Mouse (Mus musculus) limb, embryonic 14.5 days (tissue): ENCODE measurements around the gene Sdad1. TPM values are rescaled to one million over a fixed set of nuclear protein-coding genes. Genes with fewer than 3 reads are reported as not detected.

Experiments
- ATAC-seq: fragments of 200-750 bp; cut with Nextera tagmentation; 2 replicates; pipeline ENCODE4 v1.8.0; 2017; ENCODE audit warnings: low read depth, moderate number of reproducible peaks, moderate TSS enrichment; ENCODE audit not compliant: low FRiP score
- DNase-seq: peaks from one replicate; pipeline ENCODE4 v3.0.0-alpha.2; 2015; ENCODE audit warnings: low spot score
- H3K27ac ChIP-seq: fragments of 300-500 bp; sonication (generic); replicated peaks from 2 replicates; pipeline ENCODE4 v1.5.1; 2014; ENCODE audit warnings: low read depth, mild to moderate bottlenecking, low read length, moderate library complexity, mixed read lengths
- H3K27me3 ChIP-seq: fragments of 300-500 bp; sonication (generic); 2 replicates; pipeline ENCODE4 v1.6.1; 2014; ENCODE audit warnings: low read length, mixed read lengths; ENCODE audit not compliant: control insufficient read depth, insufficient read depth
- H3K36me3 ChIP-seq: fragments of 300-500 bp; sonication (generic); 2 replicates; pipeline ENCODE4 v1.6.1; 2014; ENCODE audit warnings: mild to moderate bottlenecking, low read length, moderate library complexity, mixed read lengths; ENCODE audit not compliant: control insufficient read depth, insufficient read depth
- H3K4me1 ChIP-seq: fragments of 300-500 bp; sonication (generic); 2 replicates; pipeline ENCODE4 v1.6.1; 2014; ENCODE audit warnings: antibody characterized with exemption, low read length, mixed read lengths; ENCODE audit not compliant: control insufficient read depth, insufficient read depth
- H3K4me2 ChIP-seq: fragments of 300-500 bp; sonication (generic); replicated peaks from 2 replicates; pipeline ENCODE4 v1.6.1; 2014; ENCODE audit warnings: low read depth, mild to moderate bottlenecking, low read length, moderate library complexity; ENCODE audit not compliant: severe bottlenecking
- H3K4me3 ChIP-seq: fragments of 300-500 bp; sonication (generic); replicated peaks from 2 replicates; pipeline ENCODE4 v1.5.1; 2014; ENCODE audit warnings: low read length
- H3K9ac ChIP-seq: fragments of 300-500 bp; sonication (generic); 2 replicates; pipeline ENCODE4 v1.6.1; 2014; ENCODE audit warnings: mild to moderate bottlenecking, low read depth, low read length, moderate library complexity; ENCODE audit not compliant: severe bottlenecking
- H3K9me3 ChIP-seq: fragments of 300-500 bp; sonication (generic); 2 replicates; pipeline ENCODE4 v1.6.1; 2016; ENCODE audit warnings: low read length; ENCODE audit not compliant: control insufficient read depth
- POLR2A ChIP-seq: fragments of 200-500 bp; IDR thresholded peaks from 2 replicates; pipeline ENCODE4 v1.8.0; 2012; ENCODE audit warnings: inconsistent platforms, mild to moderate bottlenecking, moderate library complexity, borderline replicate concordance; ENCODE audit not compliant: insufficient read depth, insufficient read length; ENCODE audit errors: extremely low read depth
- WGBS: fragments of 180-500 bp; shearing (Covaris S2); extraction: QIAGEN DNeasy Blood & Tissue Kit; methylation state at CpG from one replicate; pipeline ENCODE4 v1.1.7; 2014; 5-methylcytosine and 5-hydroxymethylcytosine counted together
- polyA plus RNA-seq, 2 experiments: library from polyadenylated mRNA; depleted of rRNA in 1 of 2; stranded (reverse) in 1 of 2; unstranded in 1 of 2; fragments of >200 nt; fragmentation: Nextera tagmentation in 1 of 2; extraction: Ambion mirVana in 1 of 2; gene quantifications; 2 replicates each; pipeline versions ENCODE4 v1.2.1 to v1.2.3; 2012 to 2014

Gene Sdad1
- polyA plus RNA-seq, 2 experiments, result 27.6 to 40.3 TPM

GRCm38 (mm10) chr5:92331635-92332338, 21.5 kb upstream of the Sdad1 start, which contains the start of gene Art3:
Gene Art3, plus strand, starts transcription at chr5:92331827.
- no peak within 1 kb of the TSS for H3K4me3 ChIP-seq
- 90% methylated on average over 17 of the region's 17 CpGs for whole genome bisulfite sequencing
- H3K4me1 ChIP-seq, result peaks cover 11% of the 10 kb centered on the region
- H3K27ac ChIP-seq, result peak within 1 kb of the TSS; percentile 68
- H3K9me3 ChIP-seq, result no peaks in the 10 kb centered on the region
- H3K27me3 ChIP-seq, result no peaks in the 10 kb centered on the region
- DNase-seq (no peak), ATAC-seq (no peak)
- H3K4me2 ChIP-seq, result peak within 1 kb of the TSS; percentile 15; the same call in 1 of the 2 replicates
- H3K9ac ChIP-seq, result no peak within 1 kb of the TSS
- no peak for TF ChIP-seq POLR2A
- no peaks in the 10 kb centered on the region for H3K36me3 ChIP-seq

DNA sequence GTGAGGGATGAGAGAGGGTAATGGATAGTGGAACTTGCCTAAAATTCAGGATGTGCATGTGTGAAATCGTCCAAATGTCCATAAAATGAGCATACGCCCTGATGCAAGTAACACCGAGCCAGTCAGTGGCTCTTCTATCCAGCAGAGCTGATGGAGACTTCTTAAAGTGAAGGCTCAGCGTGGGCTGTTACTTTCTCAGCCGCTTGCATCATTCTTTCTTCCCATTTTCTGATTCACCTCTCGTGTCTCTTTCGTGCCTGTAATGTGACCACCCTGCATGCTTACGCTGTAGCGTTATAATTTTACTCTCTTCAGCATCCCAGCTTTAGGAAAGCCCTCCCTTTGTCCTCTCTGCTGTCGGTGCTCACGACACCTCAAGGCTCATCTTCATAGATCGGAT, 20.8 kb upstream of the Sdad1 start:
- ATAC-seq (no peak), DNase-seq (no peak)
- Histone ChIP-seq H3K27ac (no peak overlapping the region), H3K36me3 (no peaks in the 10 kb centered on the region), H3K4me1 (peaks cover 11% of the 10 kb centered on the region), H3K4me2 (no peak overlapping the region), H3K9ac (no peak overlapping the region), H3K9me3 (no peaks in the 10 kb centered on the region), H3K27me3 (no peaks in the 10 kb centered on the region), H3K4me3 (no peak overlapping the region)
- WGBS, result 90% methylated on average over 12 of the region's 12 CpGs
- TF ChIP-seq POLR2A, result no peak

DNA sequence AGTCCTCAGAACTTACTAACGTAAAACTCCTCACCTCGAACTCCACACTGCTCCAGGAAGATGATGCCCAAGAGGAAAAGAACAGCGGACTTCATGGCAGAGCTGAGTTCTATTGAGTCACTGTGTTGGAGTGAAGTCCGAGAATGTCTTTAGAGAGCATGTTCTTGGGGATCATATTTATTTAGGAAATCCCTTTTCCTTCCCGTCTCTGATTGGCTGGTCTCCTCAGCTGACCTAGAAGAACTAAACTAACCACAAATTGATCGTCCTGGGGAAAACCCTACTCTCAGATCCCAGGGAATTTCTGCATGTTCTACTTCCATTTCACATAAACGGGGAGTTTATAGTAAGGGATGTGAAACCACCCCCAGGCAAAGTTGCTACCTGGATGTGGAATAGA, 17.6 kb upstream of the Sdad1 start, which contains the start of gene Cxcl9:
TSS of gene Cxcl9 (minus strand) at position 151 of the 400 bp plus-strand sequence.
- Histone ChIP-seq H3K27ac (no peak within 1 kb of the TSS), H3K9me3 (no peaks in the 10 kb centered on the region), H3K36me3 (no peaks in the 10 kb centered on the region), H3K9ac (no peak within 1 kb of the TSS), H3K4me2 (no peak within 1 kb of the TSS), H3K4me1 (peaks cover 11% of the 10 kb centered on the region), H3K27me3 (no peaks in the 10 kb centered on the region), H3K4me3 (no peak within 1 kb of the TSS)
- ATAC-seq, result no peak
- no peak for DNase-seq
- TF ChIP-seq POLR2A, result no peak
- WGBS, result 74% methylated on average over 7 of the region's 7 CpGs

- Histone ChIP-seq H3K9ac (no peak overlapping the region), H3K36me3 (no peaks in the 10 kb centered on the region), H3K27ac (no peak overlapping the region), H3K9me3 (no peaks in the 10 kb centered on the region), H3K4me3 (no peak overlapping the region), H3K4me1 (peaks cover 9% of the 10 kb centered on the region), H3K4me2 (no peak overlapping the region), H3K27me3 (no peaks in the 10 kb centered on the region)
- 77% methylated on average over 6 of the region's 6 CpGs for WGBS
- ATAC-seq, result no peak
- TF ChIP-seq POLR2A, result no peak
- no peak for DNase-seq
Measured at GRCm38 (mm10) chr5:92327367-92327766, 17.1 kb upstream of the Sdad1 start.

DNA sequence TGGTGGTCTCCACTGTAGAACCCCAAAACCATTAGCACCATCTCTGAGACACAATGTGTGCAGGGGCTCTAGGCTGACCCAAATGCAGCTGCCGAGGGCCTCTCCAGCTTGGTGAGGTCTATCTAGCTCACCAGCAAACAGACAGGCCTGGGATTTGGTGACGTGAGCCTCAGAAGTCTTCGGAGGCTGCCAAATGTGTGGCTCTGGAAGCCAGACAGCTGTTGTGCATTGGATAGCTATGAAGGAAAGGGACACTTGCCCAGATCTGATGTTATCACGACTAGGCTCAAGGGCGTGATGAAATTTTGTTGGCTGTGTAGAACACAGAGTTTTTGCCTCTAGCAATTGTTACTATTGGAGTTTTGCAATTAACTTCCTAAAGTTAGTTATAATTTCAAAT, 13.0 kb upstream of the Sdad1 start:
- no peaks in the 10 kb centered on the region for H3K4me1 ChIP-seq
- no peak overlapping the region for H3K4me2 ChIP-seq
- no peak for TF ChIP-seq POLR2A
- peak; percentile 84 for DNase-seq
- no peaks in the 10 kb centered on the region for H3K9me3 ChIP-seq
- 62% methylated on average over 5 of the region's 5 CpGs for WGBS
- peak; percentile 50; the same call in 1 of the 2 replicates for ATAC-seq
- H3K27me3 ChIP-seq, result no peaks in the 10 kb centered on the region
- no peaks in the 10 kb centered on the region for H3K36me3 ChIP-seq
- no peak overlapping the region for H3K27ac ChIP-seq
- H3K9ac ChIP-seq, result no peak overlapping the region
- H3K4me3 ChIP-seq, result no peak overlapping the region
